Mouse (Mus musculus) liver, embryonic 14.5 days (tissue): Measurements from ENCODE around the gene Srgap1. TPM values are rescaled to one million over a fixed set of nuclear protein-coding genes. Genes with fewer than 3 reads are reported as not detected.

Source experiments
- ATAC-seq: fragments of 200-750 bp; cut with Nextera tagmentation; 2 replicates; pipeline ENCODE4 v1.8.0; 2017; ENCODE audit warnings: moderate number of reproducible peaks, mild to moderate bottlenecking, moderate library complexity; ENCODE audit not compliant: insufficient read depth
- DNase-seq, 3 experiments: peaks; one replicate each; pipeline ENCODE4 v3.0.0-alpha.2; 2012 to 2013; ENCODE audit warnings: low read depth in 3 of 3, low spot score in 3 of 3
- H3K27ac ChIP-seq: fragments of 300-500 bp; sonication (generic); 2 replicates; pipeline ENCODE4 v1.5.1; 2014; ENCODE audit warnings: moderate library complexity, mild to moderate bottlenecking, control low read depth, inconsistent platforms
- H3K27me3 ChIP-seq: fragments of 300-500 bp; sonication (generic); 2 replicates; pipeline ENCODE4 v1.6.1; 2014; ENCODE audit warnings: mild to moderate bottlenecking, low read length, moderate library complexity; ENCODE audit not compliant: control insufficient read depth, insufficient read depth
- H3K36me3 ChIP-seq: fragments of 300-500 bp; sonication (generic); replicated peaks from 2 replicates; pipeline ENCODE4 v1.6.1; 2014; ENCODE audit warnings: low read depth; ENCODE audit not compliant: control insufficient read depth, insufficient read depth
- H3K4me1 ChIP-seq, 2 experiments: fragments of 200-500 bp in 1 of 2; fragments of 300-500 bp in 1 of 2; sonication (generic) in 1 of 2; replicated peaks; 2 replicates each; pipeline ENCODE4 v1.6.1; 2012 to 2014; ENCODE audit warnings: antibody characterized with exemption in 1 of 2, inconsistent platforms in 1 of 2, low read length in 1 of 2; ENCODE audit not compliant: control insufficient read depth in 2 of 2, insufficient read depth in 2 of 2
- H3K4me2 ChIP-seq: fragments of 300-500 bp; sonication (generic); 2 replicates; pipeline ENCODE4 v1.6.1; 2014; ENCODE audit warnings: low read depth, mild to moderate bottlenecking, control low read depth, moderate library complexity
- H3K4me3 ChIP-seq, 2 experiments: fragments of 200-500 bp in 1 of 2; fragments of 300-500 bp in 1 of 2; sonication (generic) in 1 of 2; 2 replicates each; pipeline ENCODE4 v1.5.1; 2012 to 2014; ENCODE audit warnings: low read depth in 2 of 2, low read length in 2 of 2, mild to moderate bottlenecking in 2 of 2, control low read depth in 1 of 2, inconsistent platforms in 1 of 2, moderate library complexity in 1 of 2; ENCODE audit not compliant: insufficient read depth in 1 of 2
- H3K9ac ChIP-seq: fragments of 300-500 bp; sonication (generic); replicated peaks from 2 replicates; pipeline ENCODE4 v1.6.1; 2014; ENCODE audit warnings: mild to moderate bottlenecking, control low read depth, moderate library complexity
- H3K9me3 ChIP-seq: fragments of 300-500 bp; sonication (generic); 2 replicates; pipeline ENCODE4 v1.6.1; 2016; ENCODE audit warnings: low read length, mixed read lengths; ENCODE audit not compliant: control insufficient read depth
- CTCF ChIP-seq: IDR thresholded peaks from 2 replicates; pipeline ENCODE4 v1.5.1; 2016; ENCODE audit warnings: antibody characterized with exemption, low read depth, control low read depth
- EP300 ChIP-seq: IDR thresholded peaks from 2 replicates; pipeline ENCODE4 v1.6.1; 2016; ENCODE audit warnings: antibody characterized with exemption, low read depth
- WGBS: fragments of 180-500 bp; shearing (Covaris S2); extraction: QIAGEN DNeasy Blood & Tissue Kit; methylation state at CpG from one replicate; pipeline ENCODE4 v1.1.7; 2014; ENCODE audit not compliant: insufficient replicate concordance; 5-methylcytosine and 5-hydroxymethylcytosine counted together
- polyA plus RNA-seq, 2 experiments: library from polyadenylated mRNA; depleted of rRNA in 1 of 2; stranded (reverse) in 1 of 2; unstranded in 1 of 2; fragments of >200 nt; fragmentation: Nextera tagmentation in 1 of 2; extraction: Ambion mirVana in 1 of 2; gene quantifications; 2 replicates each; pipeline versions ENCODE4 v1.2.1 to v1.2.3; 2012 to 2014

The Srgap1 gene
- polyA plus RNA-seq, 2 experiments: 0.66 to 0.79 TPM

DNA sequence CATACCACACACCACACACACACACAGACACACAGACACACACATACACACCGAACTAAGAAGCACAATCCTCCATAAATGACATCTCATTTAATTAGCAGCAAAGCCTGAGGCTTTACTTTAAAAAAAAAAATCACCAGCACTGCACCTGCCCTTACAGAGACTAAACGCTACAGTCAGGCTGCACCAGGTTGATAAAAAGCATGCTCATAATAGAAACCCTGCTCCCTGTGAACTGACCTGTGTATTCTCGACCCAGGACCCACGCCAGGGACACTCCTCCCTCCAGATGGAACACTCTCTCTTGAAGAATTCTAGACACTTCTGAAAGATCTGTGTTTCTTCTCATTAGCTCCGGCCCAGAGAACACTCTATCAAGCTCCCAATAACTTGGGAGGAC lies 52.5 kb downstream of the Srgap1 start:
- no peak for TF ChIP-seq EP300
- no peak for TF ChIP-seq CTCF
- Histone ChIP-seq H3K9ac (no peak overlapping the region), H3K4me2 (no peak overlapping the region), H3K4me1 (no peaks in the 10 kb centered on the region; a peak in 1 of 4 replicates), H3K9me3 (no peaks in the 10 kb centered on the region), H3K27ac (no peak overlapping the region), H3K27me3 (no peaks in the 10 kb centered on the region), H3K4me3 (no peak overlapping the region), H3K36me3 (no peaks in the 10 kb centered on the region)
- no peak for DNase-seq
- 47% methylated on average over 5 of the region's 5 CpGs for WGBS
- no peak for ATAC-seq

DNA sequence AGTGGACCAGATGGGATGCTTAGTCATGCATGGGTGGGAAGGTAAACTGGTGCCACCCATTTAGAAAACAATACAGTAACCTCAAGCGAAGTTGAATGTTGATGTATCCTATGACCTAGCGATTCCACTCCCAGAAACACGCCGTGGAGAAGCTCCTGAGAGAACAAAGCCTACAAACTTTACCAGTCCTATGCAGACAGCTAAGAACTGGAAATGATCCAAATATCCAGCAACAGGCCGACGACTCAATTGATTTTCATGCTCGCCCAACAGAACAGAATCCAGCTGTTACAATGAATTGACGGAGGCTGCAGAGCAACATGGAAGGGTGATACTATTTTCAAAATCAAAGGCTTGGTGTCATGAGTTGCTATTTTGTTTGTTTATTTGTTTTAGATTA lies 54.5 kb downstream of the Srgap1 start:
- no peak for TF ChIP-seq EP300
- no peak for TF ChIP-seq CTCF
- no peaks in the 10 kb centered on the region for H3K9me3 ChIP-seq
- H3K27ac ChIP-seq: no peak overlapping the region
- H3K4me3 ChIP-seq: no peak overlapping the region
- DNase-seq: no peak
- ATAC-seq: no peak
- H3K27me3 ChIP-seq: no peaks in the 10 kb centered on the region
- H3K4me1 ChIP-seq: no peaks in the 10 kb centered on the region
- WGBS: 73% methylated on average over 8 of the region's 8 CpGs
- H3K9ac ChIP-seq: no peak overlapping the region
- no peaks in the 10 kb centered on the region for H3K36me3 ChIP-seq
- H3K4me2 ChIP-seq: no peak overlapping the region

DNA sequence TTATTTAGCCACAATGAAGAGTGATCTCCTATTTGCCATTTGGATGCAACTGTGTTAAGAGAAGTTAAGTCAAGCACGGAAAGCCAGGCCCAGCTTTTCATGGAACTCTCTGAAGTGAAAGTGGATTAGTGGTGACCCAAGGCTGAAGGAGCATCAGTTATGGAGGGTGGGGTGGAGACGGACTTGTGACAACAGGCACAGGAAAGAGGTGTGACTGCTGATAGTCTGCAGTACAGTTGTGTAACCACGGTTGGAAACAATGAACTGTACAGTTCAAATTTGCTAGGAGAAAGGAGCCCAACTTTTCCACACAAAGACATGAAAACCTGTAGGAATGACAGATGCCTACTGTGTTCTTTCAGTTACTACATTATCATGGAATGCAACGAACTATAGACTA lies 60.1 kb downstream of the Srgap1 start:
- H3K4me2 ChIP-seq: no peak overlapping the region
- peaks cover 0 to 3% of the 10 kb centered on the region in 2 experiments; a peak in 1 of 4 replicates for H3K4me1 ChIP-seq
- no peak for DNase-seq
- no peak overlapping the region for H3K4me3 ChIP-seq
- no peak overlapping the region for H3K27ac ChIP-seq
- no peak overlapping the region for H3K9ac ChIP-seq
- no peaks in the 10 kb centered on the region for H3K36me3 ChIP-seq
- 34% methylated on average over 4 of the region's 4 CpGs for WGBS
- no peak for TF ChIP-seq CTCF
- TF ChIP-seq EP300: no peak
- no peaks in the 10 kb centered on the region for H3K9me3 ChIP-seq
- no peak for ATAC-seq
- no peaks in the 10 kb centered on the region for H3K27me3 ChIP-seq

- TF ChIP-seq CTCF: no peak
- TF ChIP-seq EP300: no peak
- Histone ChIP-seq H3K4me3 (no peak overlapping the region), H3K4me1 (peaks cover 0 to 3% of the 10 kb centered on the region in 2 experiments; a peak in 1 of 4 replicates), H3K36me3 (no peaks in the 10 kb centered on the region), H3K27me3 (no peaks in the 10 kb centered on the region), H3K27ac (no peak overlapping the region), H3K4me2 (no peak overlapping the region), H3K9me3 (no peaks in the 10 kb centered on the region), H3K9ac (no peak overlapping the region)
- 77% methylated on average over 10 of the region's 10 CpGs for WGBS
- ATAC-seq: no peak
- no peak for DNase-seq
Observed at GRCm38 (mm10) chr10:121984887-121985286, 62.2 kb downstream of the Srgap1 start.

DNA sequence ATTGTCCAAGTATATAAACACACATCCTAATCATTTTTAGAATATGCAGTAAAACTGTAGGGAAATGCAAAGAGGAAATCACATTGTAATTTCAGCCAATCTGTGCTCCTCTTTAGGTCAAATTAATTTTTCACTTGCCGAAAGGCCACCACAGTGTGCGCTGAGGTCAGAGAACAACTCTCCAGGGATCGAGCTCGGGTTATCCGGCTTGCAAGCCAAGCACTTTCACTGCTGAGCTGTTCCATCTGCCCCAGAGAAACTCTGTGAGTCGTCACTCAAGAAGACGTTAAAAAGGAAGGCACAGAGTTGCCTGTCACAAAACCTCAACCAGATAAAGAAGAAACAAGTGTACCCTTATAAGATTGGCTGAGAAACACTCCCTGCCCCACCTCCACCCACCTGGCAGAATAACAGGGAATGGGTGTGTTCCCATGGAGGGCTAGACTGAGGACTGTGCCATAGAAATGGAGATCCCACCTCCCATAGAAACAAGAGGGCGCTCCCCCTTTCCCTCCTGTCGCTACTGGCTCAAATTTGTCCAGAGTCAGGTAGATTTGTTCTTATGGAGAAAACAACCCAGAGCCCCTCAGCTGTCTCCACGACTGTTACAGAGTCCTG lies 63.0 kb downstream of the Srgap1 start:
- H3K9ac ChIP-seq: no peak overlapping the region
- H3K4me2 ChIP-seq: no peak overlapping the region
- no peaks in the 10 kb centered on the region for H3K9me3 ChIP-seq
- H3K27ac ChIP-seq: no peak overlapping the region
- H3K36me3 ChIP-seq: no peaks in the 10 kb centered on the region
- no peak for TF ChIP-seq CTCF
- no peak for TF ChIP-seq EP300
- DNase-seq (no peak), ATAC-seq (no peak)
- H3K4me3 ChIP-seq: no peak overlapping the region
- WGBS: 40% methylated on average over 10 of the region's 10 CpGs
- H3K4me1 ChIP-seq: peaks cover 0 to 3% of the 10 kb centered on the region in 2 experiments; a peak in 1 of 4 replicates
- no peaks in the 10 kb centered on the region for H3K27me3 ChIP-seq
